Mouse (Mus musculus) right cerebral cortex, adult 18-20 months (tissue): Measurements from ENCODE around the gene Btbd35f14.
"Not testable (repeated sequence)": the region's sequence is repeated elsewhere in the genome, so short reads cannot be mapped to it uniquely, and the experiment has no call there.

Experiments
- DNase-seq: peaks from one replicate; pipeline ENCODE4 v3.0.0; 2022; ENCODE audit warnings: mixed read lengths

Btbd35f14 gene

DNA sequence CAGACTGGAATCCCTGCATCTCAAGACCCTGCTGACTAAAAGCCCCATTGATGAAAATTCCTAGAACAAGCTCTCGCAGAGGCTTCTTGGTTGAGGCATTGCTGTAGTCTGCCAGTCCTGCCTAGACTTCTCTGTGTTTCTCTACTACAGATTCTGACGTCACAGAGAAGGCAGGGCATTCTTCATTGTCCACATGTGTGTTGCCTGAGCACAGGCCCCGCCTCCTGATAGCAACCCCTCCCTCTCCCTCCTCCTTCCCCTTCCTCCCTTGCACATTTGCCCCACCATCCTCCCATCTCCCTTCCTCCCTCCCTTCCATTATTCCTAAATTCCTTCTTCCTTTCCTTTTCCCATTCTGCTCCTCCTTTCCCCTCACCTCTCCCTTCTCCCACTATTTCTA lies at the start of gene Btbd35f14:
Gene Btbd35f14 (minus strand): TSS at position 101 of the 400 bp plus-strand sequence.
- DNase-seq = not testable (repeated sequence)

DNA sequence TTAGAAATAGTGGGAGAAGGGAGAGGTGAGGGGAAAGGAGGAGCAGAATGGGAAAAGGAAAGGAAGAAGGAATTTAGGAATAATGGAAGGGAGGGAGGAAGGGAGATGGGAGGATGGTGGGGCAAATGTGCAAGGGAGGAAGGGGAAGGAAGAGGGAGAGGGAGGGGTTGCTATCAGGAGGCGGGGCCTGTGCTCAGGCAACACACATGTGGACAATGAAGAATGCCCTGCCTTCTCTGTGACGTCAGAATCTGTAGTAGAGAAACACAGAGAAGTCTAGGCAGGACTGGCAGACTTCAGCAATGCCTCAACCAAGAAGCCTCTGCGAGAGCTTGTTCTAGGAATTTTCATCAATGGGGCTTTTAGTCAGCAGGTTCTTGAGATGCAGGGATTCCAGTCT lies 45.3 kb downstream of the Btbd35f14 start, which contains the start of gene Btbd35f13:
Gene Btbd35f13 (plus strand): TSS at position 301 of the 400 bp plus-strand sequence.
- not testable (repeated sequence) for DNase-seq
